Mouse (Mus musculus): ENCODE measurements around the gene Bloc1s2. TPM values are rescaled to one million over a fixed set of nuclear protein-coding genes. Genes with fewer than 3 reads are reported as not detected.

Gene Bloc1s2
- total RNA-seq (2015), result 145 and 151 TPM in 2 replicates
- 55.1 and 81.9 TPM in 2 replicates for total RNA-seq (2017)

GRCm38 (mm10) chr19:44145702-44146567 is at the start of gene Bloc1s2:
Gene Bloc1s2 (minus strand): TSS chr19:44146446.
- ATAC-seq (ENCODE audit: poor library complexity, severe bottlenecking), result peak; percentile 89

GRCm38 (mm10) chr19:44195138-44195537 is 48.9 kb upstream of the Bloc1s2 start:
- peak; percentile 73 for ATAC-seq (ENCODE audit: poor library complexity, severe bottlenecking)

DNA sequence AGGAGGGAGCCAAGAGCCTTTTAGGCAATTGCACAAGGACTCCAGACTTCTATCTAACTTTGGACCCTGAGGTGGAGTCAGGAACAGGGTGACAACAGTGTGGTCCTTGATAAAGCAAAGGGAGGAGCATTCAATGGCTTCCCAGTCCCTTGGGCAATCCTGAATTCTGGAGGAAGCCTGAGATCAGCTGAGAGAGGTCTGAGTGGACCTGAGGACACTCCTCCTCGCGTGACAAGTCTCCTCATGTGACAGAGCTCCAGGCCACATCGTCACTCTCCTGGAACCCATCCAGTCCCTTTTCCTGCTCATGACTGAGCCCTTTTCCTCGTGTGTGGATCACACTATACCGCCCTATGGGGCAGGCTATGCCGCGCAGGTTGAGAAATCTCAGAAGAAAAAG is 47.7 kb upstream of the Bloc1s2 start:
- no peak for ATAC-seq (ENCODE audit: poor library complexity, severe bottlenecking)

DNA sequence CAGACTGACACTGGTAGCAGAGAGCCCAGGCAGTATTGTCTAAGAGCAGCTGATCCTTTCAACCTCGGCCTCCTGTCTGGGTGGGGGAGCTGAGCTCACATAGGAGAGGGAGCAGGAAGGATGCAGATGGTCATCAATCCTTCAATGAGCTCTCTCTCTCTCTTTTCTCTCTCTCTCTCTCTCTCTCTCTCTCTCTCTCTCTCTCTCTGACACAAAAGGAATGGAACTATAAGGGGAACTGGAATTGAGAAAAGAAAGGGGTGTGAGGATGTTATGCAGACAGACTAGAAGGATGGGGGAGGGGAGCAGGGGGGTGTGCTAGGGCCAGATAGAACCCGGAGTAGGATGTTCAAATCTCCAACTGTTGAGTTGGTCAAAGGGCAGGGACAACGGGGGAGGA is 46.1 kb upstream of the Bloc1s2 start, which contains the start of gene Pkd2l1:
Gene Pkd2l1 (minus strand): TSS at position 101 of the 400 bp plus-strand sequence.
- no peak for ATAC-seq (ENCODE audit: poor library complexity, severe bottlenecking)

- ATAC-seq (ENCODE audit: poor library complexity, severe bottlenecking), result no peak
Observed at GRCm38 (mm10) chr19:44189056-44189455, 42.8 kb upstream of the Bloc1s2 start.

DNA sequence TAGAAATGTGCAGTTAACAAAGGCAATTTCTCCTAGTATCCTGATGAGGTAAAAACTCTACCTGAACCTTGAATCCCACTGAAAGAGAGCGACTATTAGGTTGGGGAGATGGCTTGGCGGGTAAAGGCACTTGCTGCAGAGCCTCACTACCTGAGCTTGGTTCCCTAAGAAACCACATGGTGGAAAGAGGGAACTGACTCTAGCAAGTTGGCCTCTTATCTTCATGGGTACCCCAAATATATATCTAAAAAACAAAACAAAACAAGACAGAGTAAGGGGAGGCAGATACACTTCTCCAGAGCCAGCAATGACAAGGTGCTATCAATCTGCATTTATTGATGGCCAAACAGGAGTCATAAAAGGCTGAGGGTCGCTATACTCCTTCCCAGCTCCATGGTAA is 37.7 kb upstream of the Bloc1s2 start:
- ATAC-seq (ENCODE audit: poor library complexity, severe bottlenecking), result no peak

DNA sequence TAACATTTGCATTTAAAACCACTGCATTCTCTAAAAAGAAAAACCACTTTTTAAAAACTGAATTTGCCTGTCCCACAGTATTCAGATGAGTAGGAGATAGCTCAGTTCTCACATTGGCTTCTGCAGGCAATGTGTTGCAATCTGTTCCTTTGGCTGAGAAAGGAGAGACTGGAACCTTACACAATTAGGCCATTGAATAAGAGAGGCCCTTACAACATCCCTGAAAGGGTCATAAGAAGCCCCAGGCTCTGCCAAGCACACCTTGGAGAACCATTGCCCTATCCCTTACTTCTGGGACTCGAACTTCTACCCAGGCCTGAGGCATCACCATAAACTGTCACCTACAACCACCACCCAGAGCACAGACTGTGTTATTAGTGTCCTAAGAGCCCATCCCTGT is 34.3 kb upstream of the Bloc1s2 start:
- ATAC-seq (ENCODE audit: poor library complexity, severe bottlenecking), result 0 out of 2 replicates have a peak, but pooled peaks have one; percentile 21

GRCm38 (mm10) chr19:44176741-44177140 is 30.5 kb upstream of the Bloc1s2 start:
- peak; percentile 33; the same call in 1 of the 2 replicates for ATAC-seq (ENCODE audit: poor library complexity, severe bottlenecking)

- ATAC-seq (ENCODE audit: poor library complexity, severe bottlenecking), result no peak
Observed at GRCm38 (mm10) chr19:44174835-44175234, 28.6 kb upstream of the Bloc1s2 start.

- peak; percentile 60; the same call in 1 of the 2 replicates for ATAC-seq (ENCODE audit: poor library complexity, severe bottlenecking)
Observed at GRCm38 (mm10) chr19:44161515-44161914, 15.3 kb upstream of the Bloc1s2 start.

DNA sequence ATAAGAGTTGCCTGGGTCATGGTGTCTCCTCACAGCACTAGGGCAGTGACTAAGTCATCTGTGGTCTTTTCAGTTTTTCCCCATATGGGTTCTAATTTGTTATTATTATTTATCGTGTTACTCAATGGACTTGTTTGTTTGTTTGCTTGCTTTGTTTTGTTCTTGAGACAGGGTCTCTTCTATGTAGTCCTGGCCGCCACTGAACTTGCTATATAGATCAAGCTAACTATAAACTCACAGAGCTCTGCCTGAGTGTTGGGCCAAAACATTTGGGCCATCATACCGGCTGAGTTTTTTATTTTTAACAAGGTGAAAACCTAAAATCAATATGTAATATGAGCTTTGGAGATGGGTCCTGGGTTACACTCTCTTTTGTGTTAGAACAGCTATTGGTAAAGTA is 13.1 kb upstream of the Bloc1s2 start:
- no peak for ATAC-seq (ENCODE audit: poor library complexity, severe bottlenecking)

DNA sequence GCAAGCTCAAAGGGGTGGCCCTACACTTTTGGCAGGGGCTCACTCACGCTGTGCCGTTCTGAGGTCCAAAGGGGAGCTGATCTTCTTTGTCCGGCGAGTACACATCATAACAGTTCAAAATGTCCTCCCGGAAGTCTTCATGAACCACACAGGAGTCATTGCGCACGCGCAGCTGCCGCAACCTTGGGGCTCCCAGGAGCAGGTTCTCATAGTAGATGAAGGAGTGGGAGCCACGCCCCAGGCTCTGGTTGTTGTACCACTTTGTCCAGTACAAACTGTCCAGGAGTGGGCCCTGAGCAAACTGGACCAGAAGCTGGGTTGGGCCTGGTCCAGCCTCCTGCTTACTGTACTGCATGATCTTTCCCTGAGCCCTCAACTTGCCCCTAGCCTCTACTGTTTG is 10.8 kb upstream of the Bloc1s2 start:
- no peak for ATAC-seq (ENCODE audit: poor library complexity, severe bottlenecking)

GRCm38 (mm10) chr19:44153781-44154180 is 7.5 kb upstream of the Bloc1s2 start:
- no peak for ATAC-seq (ENCODE audit: poor library complexity, severe bottlenecking)

DNA sequence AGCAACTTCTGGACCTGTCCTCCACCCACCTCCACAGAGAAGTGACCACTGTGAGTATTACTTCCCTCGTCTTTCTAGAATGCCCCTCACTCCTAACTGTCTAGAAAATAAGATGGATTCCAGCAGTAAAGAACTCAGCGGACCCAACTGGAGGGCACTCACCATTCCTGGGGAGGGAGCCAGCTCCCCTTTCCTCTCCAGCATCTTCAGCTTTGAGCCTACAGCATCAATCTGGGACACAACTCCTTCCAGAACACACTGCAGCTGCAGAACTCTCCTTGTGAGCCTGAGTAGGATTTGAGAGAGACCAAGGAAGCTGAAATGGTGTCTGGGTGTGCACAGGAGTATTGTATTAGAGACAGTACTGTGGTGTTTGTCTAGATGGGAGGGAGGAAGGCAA is 2.7 kb upstream of the Bloc1s2 start:
- no peak for ATAC-seq (ENCODE audit: poor library complexity, severe bottlenecking)

DNA sequence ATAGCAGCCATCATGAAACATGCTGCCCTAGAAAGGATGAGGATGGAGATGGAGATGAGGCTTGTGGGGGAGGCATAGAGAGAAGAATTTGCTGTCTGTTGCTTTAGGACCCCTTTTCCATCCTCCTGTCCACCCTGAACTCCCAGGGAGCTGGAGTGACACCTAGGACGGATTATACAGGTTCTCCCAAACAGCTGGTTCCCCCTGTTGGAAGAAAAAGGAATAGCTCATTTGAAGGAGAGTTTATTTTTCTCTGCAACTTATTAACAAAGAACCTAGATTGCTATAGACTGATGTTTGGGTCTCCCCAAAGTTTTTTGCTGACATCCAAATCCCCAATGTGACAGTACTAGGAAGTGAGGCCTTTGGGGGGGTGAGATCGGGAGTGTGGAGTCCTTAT is 2.1 kb upstream of the Bloc1s2 start:
- no peak for ATAC-seq (ENCODE audit: poor library complexity, severe bottlenecking)

GRCm38 (mm10) chr19:44146951-44147350 is 705 bp upstream of the Bloc1s2 start:
- ATAC-seq (ENCODE audit: poor library complexity, severe bottlenecking), result no peak

- ATAC-seq (ENCODE audit: poor library complexity, severe bottlenecking), result no peak; the same call in 1 of the 2 replicates
Observed at GRCm38 (mm10) chr19:44146568-44146879, 278 bp upstream of the Bloc1s2 start.

- peak; percentile 66 for ATAC-seq (ENCODE audit: poor library complexity, severe bottlenecking)
Observed at GRCm38 (mm10) chr19:44144366-44144765, 1.9 kb downstream of the Bloc1s2 start.

GRCm38 (mm10) chr19:44135960-44136485 is 10.2 kb downstream of the Bloc1s2 start:
- ATAC-seq (ENCODE audit: poor library complexity, severe bottlenecking), result no peak

DNA sequence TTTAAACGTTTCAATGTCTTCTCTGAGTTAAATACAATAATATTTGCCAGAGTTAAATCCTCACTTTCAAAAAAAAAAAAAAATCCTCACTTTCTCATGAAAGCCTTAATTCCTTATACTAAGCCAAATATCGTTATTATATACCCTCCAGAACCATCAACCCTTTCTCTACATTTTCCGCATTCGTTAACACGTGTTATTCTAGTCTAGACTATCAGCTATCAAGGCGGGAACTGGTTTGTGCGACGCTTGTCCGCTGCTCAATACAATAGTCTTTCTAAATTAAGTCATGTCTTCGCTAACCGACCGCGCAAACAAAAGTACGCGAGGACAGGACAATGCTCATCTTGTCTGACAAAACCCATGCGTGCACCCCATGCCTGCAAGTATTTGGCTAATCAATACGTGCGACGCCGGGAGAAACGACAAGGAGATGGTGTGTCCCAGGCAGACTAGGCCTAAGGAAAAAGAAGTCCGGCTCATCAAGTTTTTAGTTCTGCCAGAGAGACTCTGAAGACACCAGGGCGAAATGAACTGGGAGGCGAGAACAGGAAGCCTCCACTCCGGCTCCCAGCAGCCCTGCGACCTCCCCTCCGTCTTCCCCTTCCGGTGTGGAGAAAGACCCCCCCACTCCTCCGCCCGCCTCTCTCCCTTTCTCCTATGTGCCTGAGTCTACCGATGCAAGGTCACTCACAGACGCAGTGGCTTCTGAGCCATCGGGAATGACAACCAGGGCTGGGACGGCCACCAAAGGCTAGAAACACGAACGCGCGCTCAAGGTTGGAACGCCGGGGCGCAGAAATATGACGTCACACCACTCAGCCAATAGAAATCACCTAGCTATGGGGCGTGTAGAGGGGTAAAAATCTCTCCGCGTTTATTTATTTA is 10.9 kb downstream of the Bloc1s2 start, which contains the start of gene Cwf19l1:
Gene Cwf19l1 (minus strand): TSS at position 805 of the 888 bp plus-strand sequence.
- peak; percentile 99 for ATAC-seq (ENCODE audit: poor library complexity, severe bottlenecking)

DNA sequence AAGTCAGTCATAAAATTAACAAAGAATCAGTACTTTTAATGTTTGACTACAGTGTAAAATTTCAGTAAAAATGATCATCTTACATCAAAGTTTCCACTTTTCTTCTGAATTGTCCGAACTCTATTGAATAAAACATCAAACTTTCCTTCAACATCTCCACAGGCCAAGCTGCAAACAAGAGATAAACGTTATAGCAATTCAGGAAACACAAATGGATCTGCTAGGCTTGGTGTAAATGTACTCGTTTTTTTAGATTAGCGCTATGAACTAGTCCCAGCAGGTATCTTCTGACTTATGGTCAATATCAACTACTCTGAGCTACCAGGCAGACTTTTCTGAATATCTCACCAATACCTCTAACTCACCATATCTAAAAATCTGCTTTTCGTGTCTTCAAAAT is 13.3 kb downstream of the Bloc1s2 start:
- ATAC-seq (ENCODE audit: poor library complexity, severe bottlenecking), result no peak

Measured in megakaryocyte, adult 5-6 weeks (primary cell).